Mouse (Mus musculus) erythroblast, embryonic 14.5 days (primary cell): ENCODE measurements around the gene Atp5d.

Experiments used
- GATA1 ChIP-seq: IDR thresholded peaks from 2 replicates; pipeline ENCODE4 v1.6.1; 2012; ENCODE audit warnings: low read length, inconsistent platforms, mixed read lengths
- TAL1 ChIP-seq: IDR thresholded peaks from 3 replicates; pipeline ENCODE4 v1.6.1; 2012; ENCODE audit warnings: low read length, inconsistent platforms, mixed read lengths

DNA sequence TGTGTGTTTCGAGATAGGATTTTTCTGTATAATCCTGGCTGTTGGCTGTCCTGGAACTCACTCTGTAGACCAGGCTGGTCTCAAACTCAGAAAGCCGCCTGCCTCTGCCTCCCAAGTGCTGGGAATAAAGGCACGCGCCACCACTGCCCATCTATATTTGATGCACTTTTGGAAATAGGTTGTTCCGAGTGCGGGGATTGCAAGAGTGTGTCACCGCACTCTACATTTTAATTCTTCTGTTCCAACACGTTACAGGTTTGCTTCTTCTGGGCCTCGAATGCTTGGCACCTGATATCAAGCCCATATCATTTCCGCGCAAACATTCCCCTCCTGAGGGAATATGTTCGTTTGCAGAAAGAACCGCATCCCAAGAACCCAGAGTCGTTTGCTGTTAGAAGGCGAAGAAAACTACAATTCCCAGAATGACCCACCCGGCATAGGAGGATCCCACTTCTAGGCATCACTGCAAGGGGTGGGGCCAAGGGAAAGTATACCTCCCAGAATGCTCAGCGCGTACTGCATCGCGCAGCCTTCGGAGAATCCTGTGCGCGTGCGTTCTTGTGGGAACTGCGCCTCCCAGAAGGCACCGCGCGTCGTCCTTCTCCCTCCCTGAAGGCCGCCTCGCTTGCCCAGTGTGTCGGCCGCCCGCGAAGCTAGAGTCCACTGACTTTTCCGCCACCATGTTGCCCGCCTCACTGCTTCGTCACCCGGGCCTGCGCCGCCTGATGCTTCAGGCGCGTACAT is 3.5 kb downstream of the Atp5d start:
- no peak for TF ChIP-seq TAL1
- TF ChIP-seq GATA1, result no peak
